Mouse (Mus musculus) liver, postnatal 0 days (tissue): ENCODE results near the gene Katnal1. TPM values are rescaled to one million over a fixed set of nuclear protein-coding genes. Genes with fewer than 3 reads are reported as not detected.

ENCODE experiments used
- ATAC-seq: fragments of 200-750 bp; cut with Nextera tagmentation; 2 replicates; pipeline ENCODE4 v1.8.0; 2017; ENCODE audit warnings: mild to moderate bottlenecking, moderate library complexity
- DNase-seq: peaks from one replicate; pipeline ENCODE4 v3.0.0-alpha.2; 2016
- H3K27ac ChIP-seq: fragments of 300-500 bp; sonication (generic); 2 replicates; pipeline ENCODE4 v1.5.1; 2014; ENCODE audit warnings: antibody characterized with exemption, moderate library complexity, mild to moderate bottlenecking, low read depth
- H3K27me3 ChIP-seq: fragments of 300-500 bp; sonication (generic); 2 replicates; pipeline ENCODE4 v1.6.1; 2014; ENCODE audit warnings: low read length, control low read depth, mixed read lengths; ENCODE audit not compliant: insufficient read depth
- H3K36me3 ChIP-seq: fragments of 300-500 bp; sonication (generic); replicated peaks from 2 replicates; pipeline ENCODE4 v1.6.1; 2014; ENCODE audit warnings: mild to moderate bottlenecking, control low read depth, low read length, moderate library complexity, mixed read lengths; ENCODE audit not compliant: insufficient read depth
- H3K4me1 ChIP-seq: fragments of 300-500 bp; sonication (generic); 2 replicates; pipeline ENCODE4 v1.6.1; 2014; ENCODE audit warnings: antibody characterized with exemption, mild to moderate bottlenecking, control low read depth; ENCODE audit not compliant: insufficient read depth
- H3K4me2 ChIP-seq: fragments of 300-500 bp; sonication (generic); 2 replicates; pipeline ENCODE4 v1.6.1; 2014; ENCODE audit warnings: low read depth, mild to moderate bottlenecking, low read length, moderate library complexity, mixed read lengths
- H3K4me3 ChIP-seq: fragments of 300-500 bp; sonication (generic); 2 replicates; pipeline ENCODE4 v1.5.1; 2014; ENCODE audit warnings: low read depth, low read length
- H3K9ac ChIP-seq: fragments of 300-500 bp; sonication (generic); replicated peaks from 2 replicates; pipeline ENCODE4 v1.6.1; 2014; ENCODE audit warnings: mild to moderate bottlenecking, moderate library complexity
- H3K9me3 ChIP-seq: fragments of 300-500 bp; sonication (generic); 2 replicates; pipeline ENCODE4 v1.6.1; 2016; ENCODE audit warnings: mild to moderate bottlenecking, control low read depth, low read length, mixed read lengths
- CTCF ChIP-seq: sonication (generic); IDR thresholded peaks from 2 replicates; pipeline ENCODE4 v1.5.1; 2016; ENCODE audit warnings: antibody characterized with exemption, low read depth
- EP300 ChIP-seq: IDR thresholded peaks from 2 replicates; pipeline ENCODE4 v1.6.1; 2016; ENCODE audit warnings: antibody characterized with exemption, low read depth, mild to moderate bottlenecking
- WGBS: fragments of 180-500 bp; shearing (Covaris S2); extraction: QIAGEN DNeasy Blood & Tissue Kit; methylation state at CpG from one replicate; pipeline ENCODE4 v1.1.7; 2014; ENCODE audit not compliant: insufficient replicate concordance; 5-methylcytosine and 5-hydroxymethylcytosine counted together
- polyA plus RNA-seq: library from polyadenylated mRNA; unstranded; fragments of >200 nt; fragmentation: Nextera tagmentation; extraction: Ambion mirVana; gene quantifications from 2 replicates; pipeline ENCODE4 v1.2.1, GENCODE M21; 2015

Gene Katnal1
- polyA plus RNA-seq, 1 experiment from 2014 or later: 4.8 TPM

DNA sequence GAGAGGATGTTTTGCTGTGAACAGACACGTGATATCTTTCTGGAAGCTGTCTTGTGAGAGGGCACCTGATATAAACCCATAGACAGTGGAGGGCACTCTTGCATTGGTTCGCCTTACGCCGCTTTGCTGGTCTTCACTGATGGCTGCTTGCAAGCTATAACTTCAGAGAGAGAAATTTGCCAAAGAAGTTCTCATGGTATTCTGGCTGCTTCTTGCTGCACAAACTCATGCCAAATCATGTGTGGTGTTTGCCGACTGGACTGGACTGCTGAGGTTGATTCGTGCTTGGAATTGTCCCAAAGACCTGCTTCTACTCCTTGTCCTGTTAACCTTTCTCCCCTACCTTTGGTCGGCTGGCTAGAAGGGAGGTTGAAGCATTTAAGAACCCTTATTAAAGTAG, 29.8 kb downstream of the Katnal1 start:
- 93% methylated on average over 7 of the region's 7 CpGs for whole genome bisulfite sequencing

DNA sequence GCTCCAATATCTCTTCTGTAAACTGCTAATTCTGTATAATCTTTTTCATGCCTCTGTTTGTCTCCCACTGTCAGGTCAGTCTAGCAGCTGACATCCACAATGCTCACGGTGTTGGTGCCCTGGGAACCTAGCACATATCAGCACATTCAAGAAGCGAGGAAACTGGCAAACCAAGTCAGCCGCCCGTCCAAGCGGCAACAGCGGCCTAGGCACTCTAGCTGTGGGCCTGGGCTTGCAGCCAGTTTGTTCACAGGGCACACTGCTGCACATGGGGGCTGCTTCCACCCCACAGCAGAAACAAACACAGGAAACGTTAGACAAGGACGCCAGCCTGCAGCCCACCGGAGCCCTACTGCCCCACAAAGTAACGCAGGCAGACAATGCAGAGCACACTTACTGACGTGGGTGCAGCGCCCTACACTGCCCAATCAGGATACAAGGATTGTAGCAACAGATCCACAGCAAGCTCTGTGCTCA, 31.1 kb downstream of the Katnal1 start:
- Histone ChIP-seq H3K4me1 (peaks cover 12% of the 10 kb centered on the region), H3K27me3 (no peaks in the 10 kb centered on the region), H3K36me3 (peaks cover 24% of the 10 kb centered on the region), H3K4me2 (peak overlapping the region; percentile 22), H3K27ac (peak overlapping the region; percentile 79), H3K9me3 (no peaks in the 10 kb centered on the region), H3K4me3 (no peak overlapping the region), H3K9ac (no peak overlapping the region; the same call in 1 of the 2 replicates)
- no peak for TF ChIP-seq EP300
- DNase-seq (peak; percentile 38), ATAC-seq (peak; percentile 13)
- WGBS: 33% methylated on average over 12 of the region's 12 CpGs

More for the DNA sequence above, 29.8 kb downstream of the Katnal1 start:
- no peak for ATAC-seq
- Histone ChIP-seq H3K9ac (no peak overlapping the region), H3K9me3 (no peaks in the 10 kb centered on the region), H3K4me3 (no peak overlapping the region), H3K27ac (no peak overlapping the region), H3K27me3 (no peaks in the 10 kb centered on the region), H3K36me3 (peaks cover 27% of the 10 kb centered on the region), H3K4me1 (peaks cover 12% of the 10 kb centered on the region), H3K4me2 (no peak overlapping the region)
- no peak for DNase-seq
- TF ChIP-seq CTCF (no peak), EP300 (no peak)

DNA sequence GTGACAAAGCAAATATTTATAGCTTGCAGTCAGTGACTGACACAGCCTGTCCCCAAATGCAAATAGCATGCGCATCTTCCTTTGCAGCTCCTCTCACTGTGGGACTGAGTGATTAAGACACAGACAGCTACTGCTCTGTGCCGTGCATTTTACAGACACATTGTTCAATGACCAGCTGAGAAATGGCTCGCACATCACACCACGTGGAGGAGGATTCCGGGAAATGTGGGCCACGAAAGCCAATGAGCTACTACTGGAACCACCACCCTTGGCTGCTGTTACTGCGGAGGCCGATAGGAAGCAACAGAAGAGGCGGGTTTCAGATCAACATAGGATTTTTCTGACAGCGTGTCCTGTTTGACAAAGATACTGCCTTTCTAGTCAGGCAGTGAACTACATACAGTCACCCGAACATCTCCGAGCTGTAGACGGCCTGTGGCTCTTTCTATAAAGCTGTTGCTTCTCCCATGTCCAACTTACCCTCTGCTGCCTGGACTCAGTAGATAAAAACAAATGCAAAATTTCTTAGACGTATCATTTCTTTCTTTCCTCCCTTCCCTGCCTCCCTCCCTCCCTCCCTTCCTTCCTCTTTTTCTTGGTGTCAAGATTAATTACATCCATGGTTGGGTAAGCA, 31.9 kb downstream of the Katnal1 start:
- Histone ChIP-seq H3K4me2 (peak overlapping the region; percentile 23), H3K4me1 (peaks cover 12% of the 10 kb centered on the region), H3K9me3 (no peaks in the 10 kb centered on the region), H3K27ac (peak overlapping the region; percentile 79), H3K4me3 (no peak overlapping the region), H3K27me3 (no peaks in the 10 kb centered on the region), H3K9ac (no peak overlapping the region), H3K36me3 (peaks cover 20% of the 10 kb centered on the region)
- ATAC-seq (peak; percentile 92), DNase-seq (peak; percentile 71)
- 24% methylated on average over 14 of the region's 14 CpGs for WGBS
- TF ChIP-seq EP300: peak; percentile 89
- TF ChIP-seq CTCF: peak; percentile 18; the same call in 1 of the 2 replicates

DNA sequence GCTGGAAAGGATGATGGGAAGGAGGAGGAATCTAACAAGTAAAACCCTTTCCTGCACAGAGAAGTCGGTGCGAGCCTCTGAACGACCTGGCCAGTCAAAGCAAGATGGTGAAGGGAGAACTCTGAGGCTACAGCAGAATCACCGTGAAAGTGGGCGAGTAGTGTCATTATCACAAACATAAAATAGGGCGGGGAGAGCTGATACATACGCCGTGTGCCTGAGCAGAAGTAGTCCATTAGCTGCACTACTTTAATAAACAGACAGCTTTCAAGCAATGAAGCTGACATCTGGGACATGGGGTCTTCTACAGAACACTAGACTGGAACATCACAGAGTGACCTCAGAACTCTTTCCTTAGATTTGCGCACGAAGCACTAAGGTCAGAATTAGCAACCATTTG, 32.6 kb downstream of the Katnal1 start:
- no peak for DNase-seq
- peaks cover 20% of the 10 kb centered on the region for H3K36me3 ChIP-seq
- peak overlapping the region; percentile 79 for H3K27ac ChIP-seq
- H3K4me3 ChIP-seq: no peak overlapping the region
- no peaks in the 10 kb centered on the region for H3K27me3 ChIP-seq
- no peak overlapping the region for H3K9ac ChIP-seq
- H3K4me2 ChIP-seq: peak overlapping the region; percentile 23
- no peaks in the 10 kb centered on the region for H3K9me3 ChIP-seq
- 65% methylated on average over 10 of the region's 10 CpGs for WGBS
- no peak for ATAC-seq
- TF ChIP-seq EP300 (no peak), CTCF (no peak)
- H3K4me1 ChIP-seq: peaks cover 12% of the 10 kb centered on the region

DNA sequence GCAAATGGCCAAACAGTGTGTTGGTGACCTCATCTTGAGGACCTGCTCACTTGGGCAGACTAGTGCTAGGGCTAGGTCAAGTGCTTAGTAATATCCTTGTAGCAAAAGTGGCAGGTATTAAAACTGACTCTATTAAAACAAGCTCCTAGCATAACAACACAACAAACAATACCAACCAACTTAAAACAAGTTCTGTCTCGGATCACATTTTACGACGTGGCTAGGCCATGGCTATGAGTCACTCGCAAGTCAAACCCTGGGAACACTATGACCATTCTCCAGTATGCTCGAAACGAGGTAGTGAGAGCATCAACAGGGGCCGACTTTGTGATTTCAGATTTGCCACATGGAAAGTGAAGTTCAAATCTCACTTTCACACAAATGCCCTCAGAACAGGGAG, 33.3 kb downstream of the Katnal1 start:
- TF ChIP-seq CTCF: no peak
- peaks cover 12% of the 10 kb centered on the region for H3K4me1 ChIP-seq
- DNase-seq (no peak), ATAC-seq (no peak)
- H3K27me3 ChIP-seq: no peaks in the 10 kb centered on the region
- WGBS: 89% methylated on average over 7 of the region's 7 CpGs
- no peak overlapping the region for H3K27ac ChIP-seq
- H3K9me3 ChIP-seq: no peaks in the 10 kb centered on the region
- no peak overlapping the region for H3K9ac ChIP-seq
- H3K4me2 ChIP-seq: no peak overlapping the region
- peaks cover 20% of the 10 kb centered on the region for H3K36me3 ChIP-seq
- no peak overlapping the region for H3K4me3 ChIP-seq

DNA sequence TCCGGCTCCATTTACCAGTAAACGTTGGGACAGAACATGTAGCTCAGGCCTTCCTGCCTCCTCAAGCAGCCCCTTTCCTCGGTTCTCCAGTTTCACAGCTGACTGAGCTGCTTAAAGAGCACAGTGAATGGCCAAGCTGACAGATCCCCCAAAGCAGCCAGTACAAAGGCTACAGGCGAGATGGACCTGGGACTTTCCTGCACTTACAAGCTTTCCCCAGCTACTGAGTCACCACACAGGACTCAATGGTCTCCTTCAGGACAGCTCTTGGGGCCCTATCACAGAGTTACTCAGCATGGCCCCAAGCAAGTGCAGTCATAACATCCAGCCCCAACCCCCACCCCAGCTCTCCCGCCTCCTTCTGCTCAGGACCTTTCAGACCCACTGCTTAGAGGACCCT, 34.1 kb downstream of the Katnal1 start:
- Histone ChIP-seq H3K4me3 (no peak overlapping the region), H3K9me3 (no peaks in the 10 kb centered on the region), H3K36me3 (peaks cover 24% of the 10 kb centered on the region), H3K27me3 (no peaks in the 10 kb centered on the region), H3K27ac (no peak overlapping the region), H3K4me1 (peaks cover 12% of the 10 kb centered on the region), H3K9ac (no peak overlapping the region), H3K4me2 (no peak overlapping the region)
- WGBS: 76% methylated on average over 5 of the region's 5 CpGs
- no peak for ATAC-seq
- DNase-seq: no peak
- TF ChIP-seq EP300: no peak
- no peak for TF ChIP-seq CTCF
